Mouse (Mus musculus): ENCODE results near the gene Papln.

GRCm38 (mm10) chr12:83716416-83717184 is 46.8 kb upstream of the Papln start:
- TF ChIP-seq CTCF (conservative IDR thresholded peaks at IDR 0.05; ENCODE audit: low read length) (no peak), NANOG (IDR thresholded peaks at IDR 0.05; ENCODE audit: borderline replicate concordance, low read length) (no peak), POU5F1 (IDR thresholded peaks at IDR 0.05; ENCODE audit: borderline replicate concordance, low read length) (no peak)
